Mouse (Mus musculus) heart, postnatal 25 days (tissue): ENCODE results near the gene Fsd1. TPM values are rescaled to one million over a fixed set of nuclear protein-coding genes. Genes with fewer than 3 reads are reported as not detected.

Experiments
- DNase-seq: peaks from one replicate; pipeline ENCODE4 v3.0.0; 2022; ENCODE audit warnings: low spot score
- intact Hi-C: fragments of 180-260 bp; cut with DNase I; formaldehyde crosslinking; loops from one replicate; pipeline ENCODE4 v1.15.1; 2025
- total RNA-seq, 2 experiments: library from RNA; stranded (reverse); gene quantifications; 2 replicates each; pipeline ENCODE4 v1.2.3; 2021

Gene Fsd1
- total RNA-seq, 2 experiments from 2014 or later = 0.47 TPM; not detected in 1

- no peak for DNase-seq
- intact Hi-C loops = no loop called here
These were observed 54.5 kb downstream of the Fsd1 start for GRCm38 (mm10) chr17:56040857-56041163.

Other genes starting within 250 kb of the Fsd1 start
- under 1 TPM; 0.42 to 0.44 TPM for gene Adgre4, start 236.5 kb upstream of the Fsd1 start, total RNA-seq
- 1 to 10 TPM; 3.6 to 4.1 TPM for gene Zfp119a, start 107.6 kb upstream of the Fsd1 start, total RNA-seq
- 1 to 10 TPM; 4.3 to 5.3 TPM for gene Zfp959, start 94.4 kb upstream of the Fsd1 start, total RNA-seq
- gene Zfp119b, start 37.0 kb upstream of the Fsd1 start, total RNA-seq = 1 to 10 TPM; 3.1 to 3.6 TPM
- gene Ebi3, start 33.9 kb upstream of the Fsd1 start, total RNA-seq = under 1 TPM; 0.75 to 0.81 TPM
- 1 to 10 TPM; 9.6 to 9.7 TPM for gene Yju2, start 27.4 kb upstream of the Fsd1 start, total RNA-seq
- under 1 TPM; 0.49 to 0.92 TPM for gene Shd, start 16.0 kb upstream of the Fsd1 start, total RNA-seq
- gene Stap2, start 19.1 kb downstream of the Fsd1 start, total RNA-seq = 10 to 100 TPM; 14.1 to 14.6 TPM
- gene Mpnd, start 19.2 kb downstream of the Fsd1 start, total RNA-seq = 10 to 100 TPM; 50.0 to 59.4 TPM
- 10 to 100 TPM; 17.6 to 19.8 TPM for gene Sh3gl1, start 50.1 kb downstream of the Fsd1 start, total RNA-seq
- gene Chaf1a, start 53.9 kb downstream of the Fsd1 start, total RNA-seq = 1 to 10 TPM in 1 of 2 experiments, under 1 TPM in 1; 0.95 to 1.2 TPM
- gene Ubxn6, start 88.5 kb downstream of the Fsd1 start, total RNA-seq = 10 to 100 TPM; 49.7 to 51.5 TPM
- 10 to 100 TPM; 33.6 to 36.4 TPM for gene Hdgfl2, start 93.1 kb downstream of the Fsd1 start, total RNA-seq
- gene Plin4, start 123.3 kb downstream of the Fsd1 start, total RNA-seq = 100 to 1,000 TPM; 135 to 136 TPM
- 100 to 1,000 TPM; 143 to 166 TPM for gene Plin5, start 131.1 kb downstream of the Fsd1 start, total RNA-seq
- gene Lrg1, start 135.5 kb downstream of the Fsd1 start, total RNA-seq = 10 to 100 TPM; 53.8 to 55.0 TPM
- 1 to 10 TPM; 7.3 to 8.8 TPM for gene Sema6b, start 153.8 kb downstream of the Fsd1 start, total RNA-seq
- gene Tnfaip8l1, start 176.0 kb downstream of the Fsd1 start, total RNA-seq = 1 to 10 TPM; 2.2 to 2.5 TPM
- gene Mydgf, start 197.4 kb downstream of the Fsd1 start, total RNA-seq = 10 to 100 TPM; 30.2 to 33.0 TPM
- gene Dpp9, start 232.4 kb downstream of the Fsd1 start, total RNA-seq = 10 to 100 TPM; 37.1 to 39.1 TPM